Mouse (Mus musculus): ENCODE measurements around the gene Abhd12b. TPM values are rescaled to one million over a fixed set of nuclear protein-coding genes. Genes with fewer than 3 reads are reported as not detected.
"Not testable (repeated sequence)": the region's sequence is repeated elsewhere in the genome, so short reads cannot be mapped to it uniquely, and the experiment has no call there.

Abhd12b gene
- total and polyA plus RNA-seq, 3 experiments = 0.23 TPM; not detected in 2

- Histone ChIP-seq H3K36me3 (replicated peaks in 1 of 2; ENCODE audit: control insufficient read depth in 1 of 2, insufficient read depth in 1 of 2, low read length in 1 of 2) (peaks cover 0 to 2% of the 10 kb centered on the region in 2 experiments), H3K9ac (ENCODE audit: insufficient read depth, low read depth) (no peak overlapping the region), H3K9me3 (replicated peaks; ENCODE audit: low read length) (no peaks in the 10 kb centered on the region), H3K79me2 (replicated peaks; ENCODE audit: control insufficient read depth, extremely low read depth, insufficient read depth, poor library complexity, severe bottlenecking) (no peaks in the 10 kb centered on the region), H3K4me1 (ENCODE audit: control insufficient read depth in 1 of 2, insufficient read depth in 2 of 2) (peaks cover 9 to 52% of the 10 kb centered on the region in 2 experiments), H3K27me3 (replicated peaks) (no peaks in the 10 kb centered on the region), H3K4me3 (replicated peaks in 1 of 3; ENCODE audit: low read depth in 2 of 3, low read length in 2 of 3, poor library complexity in 1 of 3) (no peak overlapping the region), H3K27ac (ENCODE audit: insufficient read depth, low read depth) (no peak overlapping the region; the same call in 1 of the 2 replicates), H3K4me2 (ENCODE audit: insufficient read depth, low read depth, poor library complexity, severe bottlenecking) (no peak overlapping the region)
- TF ChIP-seq UBTF (IDR thresholded peaks at IDR 0.05; ENCODE audit: low read depth, low read length) (no peak), ZNF384 (IDR thresholded peaks at IDR 0.05; ENCODE audit: low read depth, low read length) (peak; percentile 79), EP300 (IDR thresholded peaks at IDR 0.05; ENCODE audit: low read length) (0 out of 2 replicates have a peak, but pooled peaks have one; percentile 21)
- dilution Hi-C loops (cut with MboI; ENCODE audit: extremely low pct_ligation_motif_present, extremely low pct_unique_long_range_greater_than_20kb, low sequenced_read_pairs) (no loop called here), in situ Hi-C loops (cut with MboI; ENCODE audit: low pct_ligation_motif_present, low pct_unique_long_range_greater_than_20kb, low sequenced_read_pairs) (loop anchor here (10.0 kb wide), 1 partner anchor 66 kb away; no protein-coding TSS in a partner anchor)
- DNase-seq (ENCODE audit: extremely low read depth) = peak; percentile 58
Measured at GRCm38 (mm10) chr12:70140542-70140941, 13.4 kb upstream of the Abhd12b start.

- H3K27me3 ChIP-seq (replicated peaks) = no peaks in the 10 kb centered on the region
- no peak overlapping the region for H3K4me3 ChIP-seq (replicated peaks in 1 of 3; ENCODE audit: low read depth in 2 of 3, low read length in 2 of 3, poor library complexity in 1 of 3)
- no peak overlapping the region for H3K4me2 ChIP-seq (ENCODE audit: insufficient read depth, low read depth, poor library complexity, severe bottlenecking)
- dilution Hi-C loops (cut with MboI; ENCODE audit: extremely low pct_ligation_motif_present, extremely low pct_unique_long_range_greater_than_20kb, low sequenced_read_pairs) (no loop called here), in situ Hi-C loops (cut with MboI; ENCODE audit: low pct_ligation_motif_present, low pct_unique_long_range_greater_than_20kb, low sequenced_read_pairs) (loop anchor here (10.0 kb wide), 1 partner anchor 66 kb away; no protein-coding TSS in a partner anchor)
- H3K27ac ChIP-seq (ENCODE audit: insufficient read depth, low read depth) = no peak overlapping the region
- H3K9ac ChIP-seq (ENCODE audit: insufficient read depth, low read depth) = no peak overlapping the region
- peaks cover 9 to 46% of the 10 kb centered on the region in 2 experiments for H3K4me1 ChIP-seq (ENCODE audit: control insufficient read depth in 1 of 2, insufficient read depth in 2 of 2)
- no peaks in the 10 kb centered on the region for H3K79me2 ChIP-seq (replicated peaks; ENCODE audit: control insufficient read depth, extremely low read depth, insufficient read depth, poor library complexity, severe bottlenecking)
- peaks cover 0 to 2% of the 10 kb centered on the region in 2 experiments for H3K36me3 ChIP-seq (replicated peaks in 1 of 2; ENCODE audit: control insufficient read depth in 1 of 2, insufficient read depth in 1 of 2, low read length in 1 of 2)
- no peak for DNase-seq (ENCODE audit: extremely low read depth)
- H3K9me3 ChIP-seq (replicated peaks; ENCODE audit: low read length) = no peaks in the 10 kb centered on the region
- TF ChIP-seq HCFC1 (IDR thresholded peaks at IDR 0.05; ENCODE audit: low read depth, low read length) (no peak), SIN3A (IDR thresholded peaks at IDR 0.05; ENCODE audit: low read length) (no peak), BHLHE40 (IDR thresholded peaks at IDR 0.05; ENCODE audit: low read depth, low read length) (no peak), MAZ (IDR thresholded peaks at IDR 0.05; ENCODE audit: low read depth, low read length) (no peak), TBP (conservative IDR thresholded peaks at IDR 0.05; ENCODE audit: low read depth, low read length) (no peak)
Measured at GRCm38 (mm10) chr12:70140993-70141576, 12.9 kb upstream of the Abhd12b start.

- Histone ChIP-seq H3K4me1 (ENCODE audit: control insufficient read depth in 1 of 2, insufficient read depth in 2 of 2) (peaks cover 8 to 41% of the 10 kb centered on the region in 2 experiments), H3K9ac (ENCODE audit: insufficient read depth, low read depth) (peak overlapping the region; percentile 61), H3K4me2 (ENCODE audit: insufficient read depth, low read depth, poor library complexity, severe bottlenecking) (0 out of 2 replicates have a peak overlapping the region, but pooled peaks have one; percentile 76)
- H3K36me3 ChIP-seq (replicated peaks in 1 of 2; ENCODE audit: control insufficient read depth in 1 of 2, insufficient read depth in 1 of 2, low read length in 1 of 2); H3K9me3 ChIP-seq (replicated peaks; ENCODE audit: low read length); dilution Hi-C loops (cut with MboI; ENCODE audit: extremely low pct_ligation_motif_present, extremely low pct_unique_long_range_greater_than_20kb, low sequenced_read_pairs); H3K79me2 ChIP-seq (replicated peaks; ENCODE audit: control insufficient read depth, extremely low read depth, insufficient read depth, poor library complexity, severe bottlenecking); H3K27ac ChIP-seq (ENCODE audit: insufficient read depth, low read depth); H3K27me3 ChIP-seq (replicated peaks); H3K4me3 ChIP-seq (replicated peaks in 1 of 3; ENCODE audit: low read depth in 2 of 3, low read length in 2 of 3, poor library complexity in 1 of 3): not testable (repeated sequence)
- TF ChIP-seq BHLHE40 (IDR thresholded peaks at IDR 0.05; ENCODE audit: low read depth, low read length) (0 out of 2 replicates have a peak, but pooled peaks have one; percentile 8), TCF12 (IDR thresholded peaks at IDR 0.05; ENCODE audit: low read depth, low read length) (0 out of 2 replicates have a peak, but pooled peaks have one; percentile 27), MXI1 (IDR thresholded peaks at IDR 0.05; ENCODE audit: low read depth, low read length) (0 out of 2 replicates have a peak, but pooled peaks have one; percentile 3), ETS1 (conservative IDR thresholded peaks at IDR 0.05; ENCODE audit: low read depth, low read length) (0 out of 2 replicates have a peak, but pooled peaks have one; percentile 30), MEF2A (IDR thresholded peaks at IDR 0.05; ENCODE audit: borderline replicate concordance, low read depth, low read length) (peak; percentile 70; the same call in 1 of the 2 replicates)
- peak; percentile 24 for DNase-seq (ENCODE audit: extremely low read depth)
- in situ Hi-C loops (cut with MboI; ENCODE audit: low pct_ligation_motif_present, low pct_unique_long_range_greater_than_20kb, low sequenced_read_pairs) = loop anchor here (10.0 kb wide), 1 partner anchor 69 kb away; no protein-coding TSS in a partner anchor
Measured at GRCm38 (mm10) chr12:70144106-70144587, 9.8 kb upstream of the Abhd12b start.

Data from CH12.LX (cell line).